Mouse (Mus musculus): Measurements from ENCODE around the gene Pfkfb1. TPM values are rescaled to one million over a fixed set of nuclear protein-coding genes. Genes with fewer than 3 reads are reported as not detected.

The Pfkfb1 gene
- total RNA-seq (2021) = 1 to 10 TPM; 3.0 to 3.5 TPM
- long read RNA-seq = 0 reads

DNA sequence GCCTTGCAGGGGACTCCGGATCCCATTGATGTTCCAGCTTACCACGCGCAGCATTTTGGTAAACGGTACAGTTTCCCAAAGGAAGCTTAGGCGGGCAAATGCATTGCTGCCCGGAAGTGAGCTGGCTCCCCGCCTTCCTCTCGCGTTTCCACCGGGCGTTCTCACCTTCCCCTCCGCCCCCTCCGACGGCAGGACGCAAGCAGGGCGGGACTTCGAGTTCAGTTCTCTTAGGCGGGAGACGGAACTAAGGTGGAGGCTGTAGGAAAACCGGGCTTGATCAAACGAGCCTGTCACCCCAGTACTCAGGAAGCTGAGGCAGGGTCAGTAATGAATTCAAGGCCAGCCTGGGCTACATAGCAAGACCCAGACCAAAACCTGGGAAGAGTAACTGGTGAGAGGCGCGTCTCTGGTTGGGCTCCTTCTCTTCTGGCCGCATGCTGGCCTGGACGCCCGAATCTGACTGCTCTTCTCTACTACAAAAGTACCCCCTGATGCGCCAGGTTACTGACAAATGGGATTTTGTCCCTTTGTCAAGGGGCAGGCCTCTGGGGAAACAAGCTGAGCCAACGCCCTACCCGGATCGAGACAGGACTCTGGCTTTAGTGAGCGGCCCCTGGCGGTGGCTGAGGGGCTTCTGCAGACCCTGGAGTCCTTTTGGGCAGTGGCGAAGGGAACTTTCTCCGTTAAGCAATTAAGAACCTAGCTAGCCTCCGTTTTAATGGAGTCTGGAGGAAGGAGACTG is at the start of gene Pfkfb1:
Gene Pfkfb1 (plus strand): TSS at position 207 of the 742 bp plus-strand sequence.
- DNase-seq (ENCODE audit: low spot score in 2 of 2) = peak; percentile 56 to 73

DNA sequence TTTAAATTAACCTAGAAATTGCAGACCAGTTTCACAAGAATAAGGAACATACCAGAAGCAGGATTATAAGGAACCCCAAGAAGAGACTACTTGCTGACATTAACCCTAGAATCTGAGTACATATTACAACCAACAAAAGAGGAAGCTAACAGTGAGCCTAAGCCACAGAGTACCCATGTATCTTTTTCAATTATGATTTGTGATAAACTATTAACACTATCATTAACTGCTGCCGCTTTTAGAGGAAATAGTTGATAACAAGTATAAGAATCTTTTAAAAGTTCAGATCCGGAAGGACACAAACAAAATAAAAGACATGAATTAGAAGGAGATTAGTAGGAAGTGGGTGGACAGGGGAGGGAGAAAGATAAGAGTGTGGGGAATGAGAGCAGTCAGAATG is 47.9 kb upstream of the Pfkfb1 start:
- no peak for DNase-seq (ENCODE audit: low spot score in 2 of 2)

- DNase-seq (ENCODE audit: low spot score in 2 of 2) = no peak
Observed at GRCm38 (mm10) chrX:150541684-150542083, 46.3 kb upstream of the Pfkfb1 start.

DNA sequence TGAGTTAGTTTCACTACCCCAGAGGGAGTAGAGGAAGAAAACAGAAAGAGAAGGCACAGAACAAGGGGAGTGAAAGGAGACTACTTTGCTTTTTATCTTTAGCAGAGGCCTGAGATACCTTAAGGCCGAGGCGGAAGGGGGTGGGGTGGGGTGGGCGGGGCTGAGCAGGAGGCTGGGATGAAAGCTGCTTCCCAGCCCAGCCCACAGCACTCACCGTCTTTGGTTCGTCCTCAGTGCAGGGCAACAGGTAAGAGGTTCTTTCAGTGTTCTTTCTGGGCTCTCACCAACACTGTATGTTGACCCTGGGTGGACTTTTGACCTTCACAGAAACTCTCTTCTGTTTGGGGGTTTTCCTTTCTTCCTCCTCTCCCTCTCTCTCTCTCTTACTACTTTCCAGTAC is 40.8 kb upstream of the Pfkfb1 start, which contains the start of gene Alas2:
Gene Alas2 (plus strand): TSS at position 137 of the 400 bp plus-strand sequence.
- DNase-seq (ENCODE audit: low spot score in 2 of 2) = no peak

DNA sequence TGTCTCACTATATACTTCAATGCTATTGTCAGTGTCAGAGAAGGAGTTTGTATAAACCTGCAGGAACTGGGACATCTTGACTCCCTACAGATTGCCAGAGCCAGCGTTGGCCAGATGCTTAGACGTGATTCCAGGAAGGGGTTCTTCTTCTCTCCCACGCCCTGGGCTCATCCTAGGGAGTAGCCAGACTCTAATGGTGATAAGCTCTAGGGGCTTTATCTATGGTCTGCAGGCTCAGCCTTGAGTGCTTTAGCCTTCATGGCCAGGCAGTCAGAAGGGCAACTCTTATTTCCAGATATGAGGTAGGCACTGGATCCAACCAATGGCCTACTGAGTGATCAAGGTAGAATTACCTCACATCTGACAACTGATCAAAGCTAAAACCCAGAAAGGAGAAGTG is 38.4 kb upstream of the Pfkfb1 start:
- DNase-seq (ENCODE audit: low spot score in 2 of 2) = no peak

- DNase-seq (ENCODE audit: low spot score in 2 of 2) = no peak
Observed at GRCm38 (mm10) chrX:150551986-150552385, 36.0 kb upstream of the Pfkfb1 start.

DNA sequence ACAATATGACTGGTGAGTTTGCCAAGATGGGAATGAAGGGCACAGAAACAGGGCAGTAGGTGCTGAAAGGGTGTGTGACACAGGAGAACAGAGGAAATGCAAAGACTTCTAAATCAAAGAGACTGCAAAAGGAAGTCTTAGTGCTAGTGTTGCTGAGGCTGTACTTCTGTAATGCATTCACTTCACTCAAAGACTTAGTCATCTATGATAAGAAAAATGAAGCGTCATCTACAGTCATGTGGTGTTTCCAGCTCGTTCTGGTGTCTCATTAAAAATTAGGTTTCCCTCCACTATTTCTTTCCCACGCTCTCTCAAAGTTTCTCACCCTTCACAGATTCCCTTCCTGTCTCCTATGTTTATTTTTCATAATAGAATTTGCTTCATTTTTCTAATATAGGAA is 34.0 kb upstream of the Pfkfb1 start:
- DNase-seq (ENCODE audit: low spot score in 2 of 2) = no peak

GRCm38 (mm10) chrX:150564644-150565357 is 23.2 kb upstream of the Pfkfb1 start:
- no peak for DNase-seq (ENCODE audit: low spot score in 2 of 2)

DNA sequence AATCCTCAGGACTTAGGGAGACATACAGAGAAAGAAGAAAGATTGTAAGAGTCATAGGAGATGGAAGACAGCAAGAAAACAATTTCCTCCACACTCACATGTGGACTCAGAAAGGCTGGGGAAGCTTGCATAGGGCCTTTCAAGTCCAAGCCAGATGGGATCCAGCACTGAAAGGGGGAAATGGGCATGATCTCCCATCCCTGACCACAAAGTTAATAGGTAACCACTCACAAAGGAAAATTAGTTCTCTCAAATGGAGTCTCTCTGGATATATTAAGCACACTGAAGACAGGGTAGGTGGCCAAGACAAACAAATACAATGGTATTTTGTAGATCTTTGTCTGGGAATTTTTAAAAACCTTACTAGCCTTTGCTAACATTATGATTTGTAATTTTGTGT is 6.1 kb upstream of the Pfkfb1 start:
- no peak for DNase-seq (ENCODE audit: low spot score in 2 of 2)

- DNase-seq (ENCODE audit: low spot score in 2 of 2) = no peak
Observed at GRCm38 (mm10) chrX:150585116-150585515, 2.9 kb upstream of the Pfkfb1 start.

DNA sequence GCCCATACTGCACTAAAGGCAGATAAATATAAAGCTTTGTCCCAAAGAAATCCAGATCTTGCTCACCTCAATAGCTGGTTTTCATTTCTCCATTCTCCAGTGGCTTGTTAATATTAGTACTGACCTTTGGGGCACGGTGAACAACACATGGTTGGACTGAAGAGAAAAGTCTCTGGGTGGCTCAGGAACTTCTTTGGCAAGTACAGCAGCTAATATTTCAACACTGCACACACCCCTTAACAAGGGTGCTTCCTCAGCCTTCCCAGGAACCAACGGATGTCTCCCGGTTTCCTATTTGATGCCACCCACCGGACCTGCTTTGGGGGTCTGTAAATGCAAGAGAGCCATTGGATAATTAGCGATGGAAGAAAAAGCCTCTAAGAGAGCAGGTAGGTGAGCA is 1.7 kb downstream of the Pfkfb1 start, which contains the start of gene Apex2:
Gene Apex2 (minus strand): TSS at position 173 of the 400 bp plus-strand sequence.
- no peak for DNase-seq (ENCODE audit: low spot score in 2 of 2)

- DNase-seq (ENCODE audit: low spot score in 2 of 2) = no peak
Observed at GRCm38 (mm10) chrX:150593266-150594035, 5.4 kb downstream of the Pfkfb1 start.

- DNase-seq (ENCODE audit: low spot score in 2 of 2) = no peak
Observed at GRCm38 (mm10) chrX:150594176-150594575, 6.1 kb downstream of the Pfkfb1 start.

DNA sequence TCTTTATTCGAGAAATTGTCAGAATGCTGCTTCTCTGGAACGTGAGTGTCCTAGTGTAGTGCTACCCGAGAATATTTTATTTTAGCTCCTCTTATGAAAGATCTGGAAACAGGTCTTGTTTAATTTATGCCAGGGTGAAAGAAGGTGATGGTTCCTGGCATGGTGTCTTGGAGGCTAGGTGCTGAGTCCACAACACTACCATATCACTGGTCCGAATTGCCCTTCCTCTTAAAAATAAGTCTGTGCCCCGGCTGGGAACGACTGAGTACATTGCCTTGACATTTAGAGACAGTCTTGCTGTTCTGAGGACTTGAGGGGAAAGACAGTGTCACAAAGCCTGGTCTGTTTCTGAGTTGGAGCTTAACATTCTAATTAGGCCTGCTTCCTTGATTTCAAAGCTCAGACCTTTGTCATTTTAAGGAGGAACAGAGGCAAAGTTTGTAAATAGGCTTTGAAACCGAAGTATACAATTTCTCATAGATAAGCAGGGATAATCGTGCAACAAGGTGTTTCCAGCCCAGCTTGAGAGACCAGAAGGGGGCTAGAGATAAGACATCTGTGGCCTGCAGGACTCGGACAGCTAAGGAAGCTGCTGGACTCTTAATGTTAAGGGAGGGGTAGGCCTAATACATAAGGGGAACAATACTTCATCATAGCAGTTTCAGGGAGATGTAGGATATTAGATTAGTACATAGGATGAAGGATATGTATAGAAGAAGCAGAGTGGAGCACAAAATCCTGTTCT is 7.2 kb downstream of the Pfkfb1 start:
- DNase-seq (ENCODE audit: low spot score in 2 of 2) = no peak

DNA sequence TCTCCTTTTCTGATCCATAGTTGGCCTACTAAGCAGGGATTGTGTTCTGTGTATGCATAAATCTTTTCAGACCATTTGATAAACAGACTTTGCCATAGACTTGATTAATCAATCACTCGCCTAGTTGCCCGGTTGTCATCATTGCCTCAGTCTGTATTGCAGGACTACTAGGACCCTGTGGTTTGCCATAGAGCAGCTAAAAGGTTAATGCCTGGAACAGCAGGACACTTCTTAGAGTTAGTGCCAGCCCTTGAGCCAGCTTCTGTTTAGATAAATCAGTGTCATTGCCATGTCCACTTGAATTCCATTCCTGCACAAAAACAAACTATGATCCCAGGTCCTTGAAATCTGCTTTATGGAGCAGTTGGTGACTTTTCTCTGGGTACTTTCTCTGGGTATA is 10.9 kb downstream of the Pfkfb1 start:
- no peak for DNase-seq (ENCODE audit: low spot score in 2 of 2)

GRCm38 (mm10) chrX:150636421-150636820 is 48.4 kb downstream of the Pfkfb1 start:
- no peak for DNase-seq (ENCODE audit: low spot score in 2 of 2)

DNA sequence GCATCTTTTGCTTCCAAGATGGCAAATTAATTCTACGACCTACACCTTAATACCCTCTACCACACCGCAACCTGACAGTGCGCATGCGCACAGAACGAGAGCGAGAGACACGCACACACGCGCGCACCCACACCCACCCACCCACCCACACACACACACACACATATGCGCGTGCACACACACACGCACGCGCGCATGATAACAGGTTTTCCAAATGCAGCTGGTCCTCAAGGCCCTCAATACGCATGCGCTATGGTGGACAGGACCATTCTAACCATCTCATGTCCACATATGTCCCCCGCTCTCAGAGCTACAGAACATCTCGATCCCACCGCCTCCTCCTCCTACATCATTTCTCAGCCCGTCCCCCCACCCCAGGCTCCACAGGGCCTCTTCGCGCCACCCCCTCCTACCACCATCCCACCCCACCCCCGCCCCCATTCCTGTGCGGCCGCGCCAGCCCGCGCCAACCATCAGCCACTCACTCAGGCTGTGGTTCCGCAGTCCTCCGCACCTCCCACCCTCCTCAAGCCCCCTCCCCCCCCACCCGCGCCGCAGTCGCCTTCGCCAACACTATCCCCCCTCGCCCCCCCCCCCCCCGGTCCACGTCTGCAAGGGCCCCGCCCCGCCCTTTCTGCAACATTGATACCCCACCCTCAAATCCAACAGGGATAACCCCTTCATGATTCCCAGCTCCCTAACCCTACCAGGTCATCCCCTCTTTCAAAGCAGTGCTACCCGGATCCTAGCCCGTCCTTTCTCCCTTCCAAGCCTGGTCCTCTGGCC is 68.3 kb downstream of the Pfkfb1 start:
- peak; percentile 36 to 42 for DNase-seq (ENCODE audit: low spot score in 2 of 2)

DNA sequence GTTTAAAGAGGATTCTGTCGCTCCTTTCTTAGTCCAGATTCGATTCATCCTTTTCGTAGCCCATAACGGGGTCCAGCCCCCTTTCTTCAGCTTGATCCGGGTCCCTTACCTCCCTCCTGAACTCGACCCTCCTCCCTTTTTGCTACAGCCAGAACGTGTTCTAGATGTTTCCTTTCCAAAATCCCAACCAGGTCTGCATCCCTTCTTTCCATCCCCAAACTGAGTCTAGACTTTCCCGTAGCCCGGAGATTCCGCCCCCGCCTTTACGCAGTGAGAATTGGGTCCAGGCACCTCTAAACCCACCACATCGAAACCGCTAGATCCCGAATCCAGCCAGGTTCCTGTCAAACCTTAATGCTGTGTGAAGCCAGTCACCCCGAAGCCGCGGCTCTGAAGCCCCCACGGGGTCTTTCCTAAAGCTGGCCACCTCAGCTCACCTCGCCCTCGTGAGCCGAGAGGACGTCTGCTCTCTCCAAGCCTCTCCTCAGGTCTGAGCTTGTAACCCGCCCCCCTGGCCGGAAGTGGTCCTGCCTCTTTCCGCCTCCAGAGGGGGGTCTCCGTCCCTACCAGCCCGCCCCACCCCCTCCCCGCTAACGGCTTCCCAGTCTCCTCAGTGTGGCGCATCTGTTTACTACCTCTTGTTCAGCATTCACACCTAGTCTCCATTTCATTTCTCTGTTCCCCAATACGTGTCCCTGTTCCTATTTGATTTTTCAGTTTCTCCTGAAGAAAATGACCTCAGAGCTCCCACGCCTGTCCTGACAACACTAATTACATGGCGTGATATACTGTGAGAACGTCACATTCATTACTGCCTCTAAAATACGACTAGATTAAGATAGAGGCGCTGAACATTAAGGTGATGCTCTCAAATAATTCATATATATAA is 69.1 kb downstream of the Pfkfb1 start, which contains the start of gene Tro:
Gene Tro (minus strand): TSS at position 676 of the 889 bp plus-strand sequence.
- DNase-seq (ENCODE audit: low spot score in 2 of 2) = peak; percentile 38 to 66

DNA sequence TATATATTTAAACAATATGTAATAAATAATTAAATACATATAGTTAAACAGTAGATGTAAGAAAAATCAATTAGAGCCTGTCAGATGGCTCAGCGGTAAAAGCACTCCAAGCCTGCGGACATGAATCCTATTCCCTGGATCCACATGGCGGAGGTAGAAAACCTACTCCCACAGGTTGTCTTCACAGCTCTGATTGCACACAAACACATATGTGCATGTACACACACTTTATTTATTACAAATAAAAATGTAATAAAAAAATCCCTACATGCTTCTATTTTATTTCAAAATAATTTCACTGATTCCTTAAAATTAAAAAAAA is 69.7 kb downstream of the Pfkfb1 start:
- DNase-seq (ENCODE audit: low spot score in 2 of 2) = no peak

Data from layer of hippocampus, postnatal 10 days (tissue).